Mouse (Mus musculus) liver, adult 2 months (tissue): ENCODE data around the gene Txn2. TPM values are rescaled to one million over a fixed set of nuclear protein-coding genes. Genes with fewer than 3 reads are reported as not detected.
A peak's percentile ranks its signal among the peaks of the same experiment; 100 is the strongest.

Source experiments
- DNase-seq: peaks from one replicate; pipeline ENCODE4 v3.0.0-alpha.2; 2011; ENCODE audit warnings: low read depth, low spot score; ENCODE audit errors: extremely low read depth
- H3K27ac ChIP-seq: fragments of 200-500 bp; replicated peaks from 2 replicates; pipeline ENCODE4 v1.5.1; 2012; ENCODE audit warnings: low read depth, mild to moderate bottlenecking, control low read depth, inconsistent platforms, low read length; ENCODE audit not compliant: insufficient read depth
- H3K27me3 ChIP-seq: fragments of 200-500 bp; 2 replicates; pipeline ENCODE4 v1.6.1; 2012; ENCODE audit warnings: mild to moderate bottlenecking, moderate library complexity, low read length, inconsistent platforms; ENCODE audit not compliant: control insufficient read depth, insufficient read depth
- H3K36me3 ChIP-seq: fragments of 200-500 bp; 2 replicates; pipeline ENCODE4 v1.6.1; 2012; ENCODE audit warnings: low read length, inconsistent platforms; ENCODE audit not compliant: control insufficient read depth, insufficient read depth
- H3K4me1 ChIP-seq: fragments of 200-500 bp; 2 replicates; pipeline ENCODE4 v1.6.1; 2011; ENCODE audit warnings: low read length; ENCODE audit not compliant: control insufficient read depth, insufficient read depth
- H3K4me3 ChIP-seq: fragments of 200-500 bp; 2 replicates; pipeline ENCODE4 v1.5.1; 2011; ENCODE audit warnings: low read depth, mild to moderate bottlenecking, control low read depth, low read length, moderate library complexity; ENCODE audit not compliant: insufficient read depth
- H3K79me2 ChIP-seq: fragments of 200-500 bp; 2 replicates; pipeline ENCODE4 v1.6.1; 2012; ENCODE audit warnings: inconsistent platforms, mild to moderate bottlenecking, low read length, moderate library complexity; ENCODE audit not compliant: control insufficient read depth, insufficient read depth
- H3K9ac ChIP-seq: fragments of 200-500 bp; 2 replicates; pipeline ENCODE4 v1.6.1; 2012; ENCODE audit warnings: low read depth, mild to moderate bottlenecking, control low read depth, inconsistent platforms, low read length
- CTCF ChIP-seq: fragments of 200-500 bp; IDR thresholded peaks from 2 replicates; pipeline ENCODE4 v1.5.1; 2011; ENCODE audit warnings: low read depth, low read length, control low read depth
- POLR2A ChIP-seq: fragments of 200-500 bp; IDR thresholded peaks from 2 replicates; pipeline ENCODE4 v1.6.1; 2011; ENCODE audit warnings: low read length, control low read depth; ENCODE audit not compliant: insufficient read depth; ENCODE audit errors: extremely low read depth
- WGBS: fragments of 180-500 bp; shearing (Covaris S2); methylation state at CpG from one replicate; pipeline ENCODE4 v1.1.7; 2018; 5-methylcytosine and 5-hydroxymethylcytosine counted together
- polyA plus RNA-seq: library from polyadenylated mRNA; depleted of rRNA; stranded (reverse); fragments of >200 nt; gene quantifications from 2 replicates; pipeline ENCODE4 v1.2.3, GENCODE M21; 2012
- total RNA-seq: library from RNA; depleted of rRNA; stranded (reverse); fragments of >200 nt; gene quantifications from 2 replicates; pipeline ENCODE4 v1.2.3, GENCODE M21; 2014

The Txn2 gene
- total and polyA plus RNA-seq, 2 experiments, result 85.3 to 448 TPM

DNA sequence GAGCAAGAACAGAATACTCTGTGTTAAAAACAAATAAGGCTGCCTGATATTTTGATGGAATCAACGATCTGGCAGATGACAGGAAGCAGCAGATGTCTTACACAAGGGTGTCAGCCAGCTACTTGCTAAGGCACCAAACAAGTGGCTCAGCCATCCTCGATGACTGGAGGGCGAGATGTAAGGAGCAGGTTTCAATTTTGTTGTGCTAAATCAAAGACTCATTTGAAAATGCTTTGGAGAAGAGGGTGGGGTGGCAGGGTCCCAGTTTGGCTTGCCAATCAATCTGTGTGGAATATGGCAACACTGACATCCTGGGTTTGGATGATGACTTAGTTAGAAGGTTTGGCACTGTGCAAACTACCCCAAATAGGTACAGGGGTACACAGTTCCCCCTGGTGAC is 12.8 kb upstream of the Txn2 start:
- Histone ChIP-seq H3K4me1 (no peaks in the 10 kb centered on the region), H3K4me3 (no peak overlapping the region), H3K27ac (no peak overlapping the region), H3K36me3 (no peaks in the 10 kb centered on the region), H3K79me2 (no peaks in the 10 kb centered on the region), H3K27me3 (no peaks in the 10 kb centered on the region), H3K9ac (no peak overlapping the region)
- no peak for DNase-seq
- no peak for TF ChIP-seq POLR2A
- no peak for TF ChIP-seq CTCF
- WGBS, result 76% methylated on average over 3 of the region's 3 CpGs

DNA sequence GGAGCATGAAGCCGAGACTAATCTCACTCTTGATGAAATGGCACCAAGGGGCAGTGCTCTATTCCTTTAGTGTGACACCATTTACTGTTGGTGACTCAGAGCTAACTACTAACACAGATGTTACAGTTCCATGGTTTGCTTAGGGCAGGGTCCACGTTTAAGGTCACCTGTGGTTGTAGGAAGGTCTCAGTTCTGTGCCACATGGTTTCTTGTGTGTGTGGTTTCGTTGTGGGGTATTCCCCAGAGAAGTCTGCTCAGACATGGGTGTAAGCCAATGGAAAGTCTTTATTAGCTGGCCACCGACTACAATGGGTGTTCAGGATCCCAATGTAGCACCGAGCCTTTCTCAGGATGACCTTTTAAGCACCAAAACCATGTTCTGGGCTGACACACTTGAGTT is 9.7 kb upstream of the Txn2 start:
- H3K4me1 ChIP-seq, result peaks cover 7% of the 10 kb centered on the region; the same call in 1 of the 2 replicates
- H3K27me3 ChIP-seq, result no peaks in the 10 kb centered on the region
- H3K9ac ChIP-seq, result no peak overlapping the region
- no peaks in the 10 kb centered on the region for H3K36me3 ChIP-seq
- no peaks in the 10 kb centered on the region for H3K79me2 ChIP-seq
- 77% methylated on average over 5 of the region's 5 CpGs for WGBS
- TF ChIP-seq CTCF (no peak), POLR2A (no peak)
- no peak overlapping the region for H3K4me3 ChIP-seq
- H3K27ac ChIP-seq, result no peak overlapping the region
- DNase-seq, result no peak

DNA sequence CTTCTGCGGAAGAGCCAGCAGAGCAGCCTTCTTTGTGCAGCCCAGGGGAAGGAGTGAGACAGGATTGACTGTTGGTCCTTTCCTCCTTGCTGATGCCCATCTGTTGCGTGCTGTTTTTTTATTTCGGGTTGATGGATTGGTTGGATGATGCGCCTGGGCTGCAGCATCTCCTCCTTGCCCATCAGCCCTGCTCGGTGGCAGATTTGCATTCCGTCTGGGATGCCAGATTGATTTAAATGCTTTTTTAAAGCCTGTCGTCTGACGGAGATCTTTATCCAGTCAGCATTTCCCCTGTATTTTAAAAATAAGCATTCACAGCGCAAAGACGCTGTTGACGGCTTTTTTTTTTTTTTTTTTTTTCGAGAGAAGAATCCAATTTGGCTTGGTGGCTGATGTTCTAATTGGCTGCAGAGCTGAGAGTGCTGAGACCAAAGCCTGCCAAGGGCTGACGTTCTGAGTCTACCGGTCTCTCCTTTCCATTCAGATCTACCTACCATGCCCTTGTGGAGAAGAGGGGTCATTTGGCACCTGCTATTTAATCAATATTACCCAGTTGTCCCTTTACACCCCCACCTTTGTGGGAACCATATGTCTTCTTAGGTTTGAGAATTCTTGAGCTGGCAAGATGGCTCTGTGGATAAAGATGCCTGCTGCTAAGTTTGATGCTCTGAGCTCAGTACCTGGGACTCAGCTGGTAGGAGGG is 7.0 kb upstream of the Txn2 start:
- WGBS, result 87% methylated on average over 14 of the region's 14 CpGs
- no peak for TF ChIP-seq CTCF
- TF ChIP-seq POLR2A, result no peak

DNA sequence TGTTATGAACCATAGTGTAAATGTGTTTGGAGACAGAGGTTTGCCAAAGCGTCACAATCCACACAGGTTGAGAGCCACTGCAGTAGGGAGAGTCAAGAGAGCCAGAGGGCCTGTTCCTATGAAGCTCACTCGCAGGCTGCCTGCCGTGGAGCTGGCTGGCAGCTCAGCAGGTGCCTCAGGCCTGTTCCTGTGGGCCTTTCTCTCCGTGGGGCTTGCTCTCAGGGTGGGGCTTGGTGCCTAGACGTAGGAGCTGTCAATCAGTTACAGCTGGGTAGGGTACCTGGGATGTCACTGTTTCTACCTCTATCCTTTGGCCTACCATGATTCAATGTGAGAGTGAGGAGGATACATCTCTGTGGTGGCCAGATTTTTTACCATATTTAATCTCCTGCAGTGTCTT is 6.2 kb upstream of the Txn2 start:
- H3K27ac ChIP-seq, result no peak overlapping the region
- TF ChIP-seq POLR2A (no peak), CTCF (no peak)
- 89% methylated on average over 5 of the region's 5 CpGs for WGBS

More for the DNA sequence above, 7.0 kb upstream of the Txn2 start:
- Histone ChIP-seq H3K36me3 (no peaks in the 10 kb centered on the region), H3K4me1 (peaks cover 12% of the 10 kb centered on the region; the same call in 1 of the 2 replicates), H3K4me3 (no peak overlapping the region), H3K27me3 (no peaks in the 10 kb centered on the region), H3K79me2 (no peaks in the 10 kb centered on the region), H3K9ac (no peak overlapping the region), H3K27ac (no peak overlapping the region)
- no peak for DNase-seq

DNA sequence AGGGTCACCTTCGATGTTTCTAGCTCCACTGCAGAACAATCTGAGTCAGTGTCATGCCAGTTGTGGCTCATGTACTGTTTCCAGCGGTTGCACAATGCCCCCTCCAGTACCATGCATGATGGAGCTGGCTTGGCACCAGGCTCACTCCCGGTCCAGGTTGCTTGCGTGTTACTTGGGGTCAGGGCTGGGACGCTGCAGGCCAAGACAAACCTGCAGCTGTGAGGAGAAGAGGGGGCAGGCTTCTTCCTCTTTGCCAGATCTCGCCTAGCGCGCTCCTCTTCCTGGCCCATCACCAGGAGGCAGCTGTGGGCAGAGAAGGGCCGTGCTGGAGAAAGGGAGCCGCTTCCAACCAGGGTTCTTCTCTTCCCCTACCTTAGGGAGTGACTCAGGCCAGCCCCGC is 5.5 kb upstream of the Txn2 start:
- Histone ChIP-seq H3K9ac (no peak overlapping the region), H3K36me3 (no peaks in the 10 kb centered on the region), H3K27ac (peak overlapping the region; percentile 32), H3K79me2 (no peaks in the 10 kb centered on the region), H3K4me1 (peaks cover 14% of the 10 kb centered on the region; the same call in 1 of the 2 replicates), H3K27me3 (no peaks in the 10 kb centered on the region), H3K4me3 (no peak overlapping the region)
- peak; percentile 90 for DNase-seq
- 26% methylated on average over 11 of the region's 11 CpGs for WGBS
- TF ChIP-seq POLR2A (no peak), CTCF (no peak)

More for the DNA sequence above, 6.2 kb upstream of the Txn2 start:
- DNase-seq, result no peak
- no peaks in the 10 kb centered on the region for H3K79me2 ChIP-seq
- no peak overlapping the region for H3K4me3 ChIP-seq
- H3K9ac ChIP-seq, result no peak overlapping the region
- no peaks in the 10 kb centered on the region for H3K36me3 ChIP-seq
- peaks cover 14% of the 10 kb centered on the region; the same call in 1 of the 2 replicates for H3K4me1 ChIP-seq
- no peaks in the 10 kb centered on the region for H3K27me3 ChIP-seq

DNA sequence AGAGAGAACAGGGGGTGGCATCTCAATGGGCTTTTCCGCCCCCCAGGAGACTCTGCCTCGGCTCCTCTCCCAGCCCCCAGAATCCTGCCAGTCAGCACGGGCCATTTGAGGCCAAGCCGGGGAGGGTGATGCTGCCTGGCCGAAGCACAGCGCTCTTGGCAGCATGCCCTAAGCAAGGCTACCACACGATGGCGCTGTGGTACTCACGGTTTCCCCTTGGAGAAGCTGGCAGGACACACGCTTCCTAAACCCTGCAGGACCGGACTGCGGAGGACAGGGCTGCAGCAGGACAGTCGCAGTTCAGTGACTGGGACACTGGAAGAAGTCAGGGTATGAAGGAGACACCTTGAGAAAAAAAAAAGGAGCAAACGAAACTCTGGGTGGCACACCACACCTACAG is 5.0 kb upstream of the Txn2 start:
- TF ChIP-seq POLR2A (no peak), CTCF (peak; percentile 99)
- Histone ChIP-seq H3K4me3 (no peak overlapping the region), H3K27me3 (no peaks in the 10 kb centered on the region), H3K4me1 (peaks cover 14% of the 10 kb centered on the region; the same call in 1 of the 2 replicates), H3K36me3 (no peaks in the 10 kb centered on the region), H3K27ac (peak overlapping the region; percentile 32), H3K9ac (no peak overlapping the region), H3K79me2 (no peaks in the 10 kb centered on the region)
- peak; percentile 90 for DNase-seq
- 0% methylated on average over 14 of the region's 14 CpGs for WGBS
